Mouse (Mus musculus) limb, embryonic 15.5 days (tissue): ENCODE results near the gene Gpc6. TPM values are rescaled to one million over a fixed set of nuclear protein-coding genes. Genes with fewer than 3 reads are reported as not detected.

Experiments
- ATAC-seq: fragments of 200-750 bp; cut with Nextera tagmentation; 2 replicates; pipeline ENCODE4 v1.8.0; 2017; ENCODE audit warnings: low read depth, moderate TSS enrichment; ENCODE audit not compliant: insufficient number of reproducible peaks, low FRiP score, low TSS enrichment
- H3K27ac ChIP-seq: fragments of 300-500 bp; sonication (generic); 2 replicates; pipeline ENCODE4 v1.5.1; 2015; ENCODE audit warnings: moderate library complexity, mild to moderate bottlenecking, inconsistent platforms
- H3K27me3 ChIP-seq: fragments of 300-500 bp; sonication (generic); 2 replicates; pipeline ENCODE4 v1.6.1; 2015; ENCODE audit warnings: inconsistent platforms
- H3K36me3 ChIP-seq: fragments of 300-500 bp; sonication (generic); 2 replicates; pipeline ENCODE4 v1.6.1; 2015; ENCODE audit warnings: inconsistent platforms
- H3K4me1 ChIP-seq: fragments of 300-500 bp; sonication (generic); 2 replicates; pipeline ENCODE4 v1.6.1; 2015; ENCODE audit warnings: inconsistent platforms
- H3K4me2 ChIP-seq: fragments of 300-500 bp; sonication (generic); 2 replicates; pipeline ENCODE4 v1.6.1; 2015; ENCODE audit warnings: mild to moderate bottlenecking, inconsistent platforms
- H3K4me3 ChIP-seq: fragments of 300-500 bp; sonication (generic); 2 replicates; pipeline ENCODE4 v1.5.1; 2015; ENCODE audit warnings: mild to moderate bottlenecking, inconsistent platforms
- H3K9ac ChIP-seq: fragments of 300-500 bp; sonication (generic); 2 replicates; pipeline ENCODE4 v1.6.1; 2015; ENCODE audit warnings: inconsistent platforms
- H3K9me3 ChIP-seq: fragments of 300-500 bp; sonication (generic); 2 replicates; pipeline ENCODE4 v1.6.1; 2016; ENCODE audit warnings: inconsistent platforms
- WGBS: fragments of 180-500 bp; shearing (Covaris S2); methylation state at CpG from one replicate; pipeline ENCODE4 v1.1.7; 2015; 5-methylcytosine and 5-hydroxymethylcytosine counted together
- polyA plus RNA-seq: library from polyadenylated mRNA; unstranded; fragments of >200 nt; fragmentation: Nextera tagmentation; extraction: Ambion mirVana; gene quantifications from 2 replicates; pipeline ENCODE4 v1.2.1, GENCODE M21; 2015

Gene Gpc6
- polyA plus RNA-seq, 1 experiment from 2014 or later, result 42.5 TPM

GRCm38 (mm10) chr14:117655382-117655781, 730.3 kb downstream of the Gpc6 start:
- Histone ChIP-seq H3K36me3 (no peaks in the 10 kb centered on the region), H3K4me1 (no peaks in the 10 kb centered on the region), H3K4me2 (no peak overlapping the region), H3K4me3 (no peak overlapping the region), H3K27me3 (no peaks in the 10 kb centered on the region), H3K27ac (no peak overlapping the region), H3K9me3 (no peaks in the 10 kb centered on the region), H3K9ac (no peak overlapping the region)
- no peak for ATAC-seq
- 77% methylated on average over 6 of the region's 6 CpGs for WGBS

DNA sequence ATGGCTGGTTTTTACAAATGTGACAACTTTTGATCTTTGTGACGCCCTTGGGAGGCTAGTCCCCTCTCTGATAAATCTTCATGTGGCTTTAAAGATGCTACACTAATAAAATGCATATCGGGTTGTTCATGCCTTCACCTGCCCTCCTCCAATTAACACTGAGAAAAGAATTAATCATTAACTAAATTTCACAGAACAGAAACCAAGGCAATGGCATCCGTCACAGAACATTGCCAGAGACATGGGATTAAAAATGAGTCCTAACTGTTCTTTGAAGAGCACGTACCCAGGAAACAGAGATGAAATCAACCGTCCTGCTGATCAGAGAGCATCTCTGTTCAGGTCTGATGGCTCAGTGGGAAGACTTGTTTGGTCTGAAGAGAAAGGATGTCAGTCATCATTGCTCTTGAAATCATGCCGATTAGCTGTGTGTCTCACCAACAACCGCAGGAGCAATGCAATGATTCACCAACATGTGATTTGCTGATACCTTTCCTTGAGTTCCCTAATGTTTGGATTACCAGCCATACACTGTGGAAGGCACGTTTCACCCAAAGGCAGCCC, 734.2 kb downstream of the Gpc6 start:
- Histone ChIP-seq H3K4me2 (no peak overlapping the region), H3K4me1 (no peaks in the 10 kb centered on the region), H3K4me3 (no peak overlapping the region), H3K9me3 (no peaks in the 10 kb centered on the region), H3K36me3 (no peaks in the 10 kb centered on the region), H3K27ac (no peak overlapping the region), H3K9ac (no peak overlapping the region), H3K27me3 (no peaks in the 10 kb centered on the region)
- ATAC-seq, result no peak
- 85% methylated on average over 8 of the region's 8 CpGs for WGBS

GRCm38 (mm10) chr14:117662261-117662660, 737.1 kb downstream of the Gpc6 start:
- ATAC-seq, result no peak
- H3K4me2 ChIP-seq, result no peak overlapping the region
- 59% methylated on average over 4 of the region's 4 CpGs for WGBS
- H3K36me3 ChIP-seq, result no peaks in the 10 kb centered on the region
- no peak overlapping the region for H3K9ac ChIP-seq
- no peaks in the 10 kb centered on the region for H3K9me3 ChIP-seq
- H3K4me3 ChIP-seq, result no peak overlapping the region
- no peak overlapping the region for H3K27ac ChIP-seq
- H3K4me1 ChIP-seq, result no peaks in the 10 kb centered on the region
- no peaks in the 10 kb centered on the region for H3K27me3 ChIP-seq

DNA sequence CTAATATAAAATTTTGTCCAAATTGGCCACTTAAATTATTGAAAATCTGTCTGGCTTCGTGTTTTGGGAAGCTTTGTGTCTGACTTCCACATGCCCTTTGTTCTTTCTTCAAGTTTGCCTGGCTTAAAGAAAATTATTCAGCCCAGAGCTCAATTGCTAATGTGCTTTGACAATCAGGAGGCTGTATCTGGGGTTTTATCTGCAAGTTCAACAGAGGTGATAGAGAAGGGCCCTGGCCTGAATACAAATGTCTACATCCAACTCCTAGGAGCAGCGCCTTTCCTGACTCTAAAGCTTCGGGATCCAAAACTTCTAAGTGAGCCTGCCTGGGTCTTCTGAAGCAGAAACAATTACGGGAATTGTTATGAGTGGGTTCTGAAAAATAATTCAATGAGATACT, 739.7 kb downstream of the Gpc6 start:
- no peak overlapping the region for H3K27ac ChIP-seq
- H3K36me3 ChIP-seq, result no peaks in the 10 kb centered on the region
- H3K4me2 ChIP-seq, result no peak overlapping the region
- no peak overlapping the region for H3K9ac ChIP-seq
- ATAC-seq, result no peak
- H3K4me3 ChIP-seq, result no peak overlapping the region
- H3K4me1 ChIP-seq, result no peaks in the 10 kb centered on the region
- no peaks in the 10 kb centered on the region for H3K9me3 ChIP-seq
- no peaks in the 10 kb centered on the region for H3K27me3 ChIP-seq
- 83% methylated on average over 4 of the region's 4 CpGs for WGBS

DNA sequence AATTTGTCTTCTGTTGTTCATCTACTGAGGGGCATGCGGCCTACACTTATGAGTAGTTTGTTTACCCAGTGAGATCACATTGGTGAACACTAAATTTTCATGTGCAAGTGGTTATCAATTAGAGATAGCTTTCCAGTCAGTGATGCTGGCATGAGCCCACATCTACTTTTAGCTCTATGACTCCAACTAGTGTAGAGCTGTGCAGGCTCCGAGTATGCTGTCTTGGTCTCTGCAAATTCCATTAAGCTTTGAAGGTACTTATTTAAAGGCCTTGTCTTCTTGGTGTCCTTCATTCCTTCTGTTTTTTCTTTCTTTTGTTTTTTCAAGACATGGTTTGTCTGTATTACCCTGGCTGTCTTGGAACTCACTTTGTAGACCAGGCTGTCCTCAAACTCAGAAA, 741.0 kb downstream of the Gpc6 start:
- WGBS, result 94% methylated on average over 2 of the region's 2 CpGs
- no peak overlapping the region for H3K4me2 ChIP-seq
- H3K27me3 ChIP-seq, result no peaks in the 10 kb centered on the region
- no peaks in the 10 kb centered on the region for H3K4me1 ChIP-seq
- H3K9me3 ChIP-seq, result no peaks in the 10 kb centered on the region
- ATAC-seq, result no peak
- H3K4me3 ChIP-seq, result no peak overlapping the region
- H3K36me3 ChIP-seq, result no peaks in the 10 kb centered on the region
- H3K27ac ChIP-seq, result no peak overlapping the region
- H3K9ac ChIP-seq, result no peak overlapping the region

DNA sequence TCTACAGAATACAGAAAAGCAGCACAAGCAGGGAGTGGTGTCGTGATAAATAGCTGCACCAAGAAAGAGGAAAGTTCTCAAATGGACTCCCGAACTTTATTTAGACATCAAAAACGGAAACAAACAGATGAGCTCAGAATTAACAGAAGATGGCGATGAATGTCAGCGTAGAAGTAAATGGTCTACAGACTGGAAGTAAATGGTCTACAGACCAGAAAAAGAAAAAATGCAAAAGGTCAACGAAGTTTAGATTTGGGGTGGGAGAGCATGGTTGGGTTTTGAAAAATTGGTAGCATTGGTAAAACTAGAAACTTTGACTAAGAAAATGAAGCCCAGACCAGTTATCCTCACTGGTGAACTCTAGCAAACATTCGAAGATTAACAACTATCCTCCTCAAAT, 748.4 kb downstream of the Gpc6 start:
- H3K27me3 ChIP-seq, result no peaks in the 10 kb centered on the region
- H3K27ac ChIP-seq, result no peak overlapping the region
- 91% methylated on average over 7 of the region's 7 CpGs for WGBS
- no peak overlapping the region for H3K4me2 ChIP-seq
- H3K4me1 ChIP-seq, result no peaks in the 10 kb centered on the region
- H3K9ac ChIP-seq, result no peak overlapping the region
- H3K9me3 ChIP-seq, result no peaks in the 10 kb centered on the region
- H3K4me3 ChIP-seq, result no peak overlapping the region
- H3K36me3 ChIP-seq, result no peaks in the 10 kb centered on the region
- ATAC-seq, result no peak

- ATAC-seq, result no peak
- H3K4me2 ChIP-seq, result no peak overlapping the region
- no peak overlapping the region for H3K9ac ChIP-seq
- WGBS, result 87% methylated on average over 3 of the region's 3 CpGs
- no peaks in the 10 kb centered on the region for H3K9me3 ChIP-seq
- H3K36me3 ChIP-seq, result no peaks in the 10 kb centered on the region
- H3K27me3 ChIP-seq, result no peaks in the 10 kb centered on the region
- H3K4me1 ChIP-seq, result no peaks in the 10 kb centered on the region
- H3K27ac ChIP-seq, result no peak overlapping the region
- H3K4me3 ChIP-seq, result no peak overlapping the region
These were observed 749.4 kb downstream of the Gpc6 start for GRCm38 (mm10) chr14:117674482-117674881.

GRCm38 (mm10) chr14:117679926-117680325, 754.8 kb downstream of the Gpc6 start:
- 83% methylated on average over 3 of the region's 3 CpGs for WGBS
- H3K4me1 ChIP-seq, result peaks cover 13% of the 10 kb centered on the region
- H3K4me2 ChIP-seq, result no peak overlapping the region
- no peak for ATAC-seq
- H3K4me3 ChIP-seq, result no peak overlapping the region
- H3K36me3 ChIP-seq, result no peaks in the 10 kb centered on the region
- no peaks in the 10 kb centered on the region for H3K9me3 ChIP-seq
- no peak overlapping the region for H3K27ac ChIP-seq
- no peak overlapping the region for H3K9ac ChIP-seq
- no peaks in the 10 kb centered on the region for H3K27me3 ChIP-seq

DNA sequence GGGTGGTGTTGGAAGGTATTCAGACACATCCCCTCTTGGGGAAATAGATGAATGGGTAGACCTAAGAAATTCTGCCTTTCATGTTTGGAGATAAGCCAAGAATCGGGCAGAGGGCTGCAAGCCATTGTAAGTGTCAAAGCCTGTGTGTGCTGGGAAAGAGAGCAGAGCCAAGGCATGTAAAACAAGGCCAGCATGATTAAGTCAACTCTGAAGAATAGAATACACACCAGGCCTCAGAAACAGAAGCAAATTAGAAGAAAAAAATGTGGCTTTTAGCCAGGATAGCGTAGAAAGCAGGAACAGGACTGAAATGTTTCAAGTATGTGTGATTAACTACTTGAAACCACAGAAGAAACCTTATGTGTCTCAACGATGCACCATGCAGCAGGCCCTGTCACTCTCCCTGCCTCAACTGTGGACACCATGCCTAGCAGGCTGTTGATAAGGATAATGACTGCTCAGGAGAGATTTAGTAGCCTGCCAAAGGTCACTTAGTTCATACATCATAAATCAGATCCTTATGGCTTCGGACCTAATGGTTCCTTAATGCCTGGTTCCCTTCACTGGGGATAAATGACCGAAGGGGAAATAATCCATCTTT, 756.3 kb downstream of the Gpc6 start:
- WGBS, result 14% methylated on average over 5 of the region's 5 CpGs
- H3K36me3 ChIP-seq, result no peaks in the 10 kb centered on the region
- H3K9ac ChIP-seq, result no peak overlapping the region
- peak; percentile 69; the same call in 1 of the 2 replicates for ATAC-seq
- no peak overlapping the region for H3K4me3 ChIP-seq
- H3K27ac ChIP-seq, result no peak overlapping the region
- H3K4me1 ChIP-seq, result peaks cover 13% of the 10 kb centered on the region
- no peaks in the 10 kb centered on the region for H3K27me3 ChIP-seq
- H3K4me2 ChIP-seq, result 0 out of 2 replicates have a peak overlapping the region, but pooled peaks have one; percentile 3
- no peaks in the 10 kb centered on the region for H3K9me3 ChIP-seq

GRCm38 (mm10) chr14:117683149-117683548, 758.0 kb downstream of the Gpc6 start:
- Histone ChIP-seq H3K27ac (no peak overlapping the region), H3K36me3 (no peaks in the 10 kb centered on the region), H3K4me2 (no peak overlapping the region), H3K4me1 (peaks cover 13% of the 10 kb centered on the region), H3K9me3 (no peaks in the 10 kb centered on the region), H3K4me3 (no peak overlapping the region), H3K9ac (no peak overlapping the region), H3K27me3 (no peaks in the 10 kb centered on the region)
- no peak for ATAC-seq
- WGBS, result 96% methylated on average over 4 of the region's 4 CpGs

DNA sequence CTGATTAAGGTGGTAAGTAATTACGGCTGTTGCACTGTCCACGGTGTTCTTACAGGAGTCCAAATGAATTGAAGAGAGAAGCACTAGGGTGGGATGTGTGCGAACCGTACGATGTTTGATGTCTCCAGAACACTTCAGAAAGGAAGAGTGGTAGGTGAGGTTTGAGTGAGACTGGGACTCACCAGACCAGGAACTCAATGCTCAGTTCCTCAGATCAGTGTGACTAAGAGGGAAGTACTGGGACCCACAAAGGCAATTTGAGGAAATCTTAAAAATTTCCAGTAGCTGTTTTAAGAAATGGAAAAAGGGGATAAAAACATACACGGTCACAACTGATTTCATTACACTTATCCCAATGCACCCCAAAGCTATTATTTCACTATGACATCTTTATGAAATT, 764.7 kb downstream of the Gpc6 start:
- Histone ChIP-seq H3K4me1 (no peaks in the 10 kb centered on the region), H3K36me3 (no peaks in the 10 kb centered on the region), H3K27ac (no peak overlapping the region), H3K9me3 (no peaks in the 10 kb centered on the region), H3K4me3 (no peak overlapping the region), H3K27me3 (no peaks in the 10 kb centered on the region), H3K9ac (no peak overlapping the region), H3K4me2 (no peak overlapping the region)
- ATAC-seq, result no peak
- 94% methylated on average over 6 of the region's 6 CpGs for WGBS

DNA sequence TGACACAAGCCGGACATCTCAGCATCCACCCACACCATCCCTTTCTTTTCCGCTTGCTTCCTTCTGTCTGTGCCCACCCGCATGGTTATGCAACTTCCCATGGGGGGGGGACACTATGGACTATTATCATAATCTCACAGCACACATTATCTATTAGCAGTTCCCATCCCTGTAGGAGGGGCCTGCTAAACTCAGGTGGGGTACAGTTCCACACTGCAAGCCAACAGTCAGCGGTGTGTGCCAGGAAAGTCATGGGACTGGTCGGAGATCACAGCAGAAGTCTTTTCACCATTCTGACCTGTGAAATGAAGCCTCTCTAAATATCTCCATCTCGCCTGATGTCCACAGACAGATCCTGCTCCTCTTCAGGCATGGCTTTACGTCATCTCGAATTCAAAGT, 770.5 kb downstream of the Gpc6 start:
- 87% methylated on average over 8 of the region's 8 CpGs for WGBS

More for the DNA sequence above, 770.5 kb downstream of the Gpc6 start:
- Histone ChIP-seq H3K4me1 (no peaks in the 10 kb centered on the region), H3K27ac (no peak overlapping the region), H3K4me2 (no peak overlapping the region), H3K4me3 (no peak overlapping the region), H3K36me3 (no peaks in the 10 kb centered on the region), H3K9ac (no peak overlapping the region), H3K27me3 (no peaks in the 10 kb centered on the region), H3K9me3 (no peaks in the 10 kb centered on the region)
- ATAC-seq, result no peak
